Mouse (Mus musculus): ENCODE measurements around the gene Odf2. TPM values are rescaled to one million over a fixed set of nuclear protein-coding genes. Genes with fewer than 3 reads are reported as not detected.

Gene Odf2
- polyA plus RNA-seq, 1 experiment from 2014 or later, result 70.3 TPM

- no peak for ATAC-seq (ENCODE audit: low FRiP score)
- Histone ChIP-seq H3K36me3 (peaks cover 89% of the 10 kb centered on the region), H3K4me2 (no peak overlapping the region), H3K9ac (no peak overlapping the region), H3K27me3 (no peaks in the 10 kb centered on the region), H3K27ac (no peak overlapping the region), H3K9me3 (no peaks in the 10 kb centered on the region), H3K4me1 (replicated peaks) (no peaks in the 10 kb centered on the region), H3K4me3 (no peak overlapping the region)
- WGBS, result 89% methylated on average over 2 of the region's 2 CpGs
Measured at GRCm38 (mm10) chr2:29910042-29910441, 21.0 kb downstream of the Odf2 start.

GRCm38 (mm10) chr2:29917621-29918020 is 28.6 kb downstream of the Odf2 start:
- H3K9me3 ChIP-seq, result no peaks in the 10 kb centered on the region
- H3K27me3 ChIP-seq, result no peaks in the 10 kb centered on the region
- no peak overlapping the region for H3K9ac ChIP-seq
- H3K27ac ChIP-seq, result no peak overlapping the region
- ATAC-seq (ENCODE audit: low FRiP score), result no peak
- no peak overlapping the region for H3K4me2 ChIP-seq
- no peaks in the 10 kb centered on the region for H3K4me1 ChIP-seq (replicated peaks)
- no peak overlapping the region for H3K4me3 ChIP-seq
- 91% methylated on average over 11 of the region's 11 CpGs for WGBS
- H3K36me3 ChIP-seq, result peaks cover 87% of the 10 kb centered on the region

GRCm38 (mm10) chr2:29922011-29922410 is 33.0 kb downstream of the Odf2 start:
- WGBS, result 81% methylated on average over 11 of the region's 11 CpGs
- no peaks in the 10 kb centered on the region for H3K27me3 ChIP-seq
- 0 out of 2 replicates have a peak overlapping the region, but pooled peaks have one; percentile 8 for H3K27ac ChIP-seq
- no peaks in the 10 kb centered on the region for H3K4me1 ChIP-seq (replicated peaks)
- H3K4me3 ChIP-seq, result no peak overlapping the region
- H3K4me2 ChIP-seq, result no peak overlapping the region
- no peak overlapping the region for H3K9ac ChIP-seq
- peaks cover 89% of the 10 kb centered on the region for H3K36me3 ChIP-seq
- no peaks in the 10 kb centered on the region for H3K9me3 ChIP-seq
- ATAC-seq (ENCODE audit: low FRiP score), result no peak

GRCm38 (mm10) chr2:29926542-29926941 is 37.5 kb downstream of the Odf2 start:
- no peaks in the 10 kb centered on the region for H3K27me3 ChIP-seq
- WGBS, result 94% methylated on average over 5 of the region's 5 CpGs
- no peak overlapping the region for H3K4me2 ChIP-seq
- peaks cover 95% of the 10 kb centered on the region for H3K36me3 ChIP-seq
- H3K4me1 ChIP-seq (replicated peaks), result no peaks in the 10 kb centered on the region
- no peaks in the 10 kb centered on the region for H3K9me3 ChIP-seq
- no peak overlapping the region for H3K9ac ChIP-seq
- no peak for ATAC-seq (ENCODE audit: low FRiP score)
- H3K4me3 ChIP-seq, result no peak overlapping the region
- H3K27ac ChIP-seq, result no peak overlapping the region

GRCm38 (mm10) chr2:29930506-29930905 is 41.5 kb downstream of the Odf2 start:
- Histone ChIP-seq H3K4me3 (no peak overlapping the region), H3K27me3 (no peaks in the 10 kb centered on the region), H3K27ac (no peak overlapping the region), H3K9ac (peak overlapping the region; percentile 24; the same call in 1 of the 2 replicates), H3K4me2 (no peak overlapping the region), H3K9me3 (no peaks in the 10 kb centered on the region), H3K4me1 (replicated peaks) (no peaks in the 10 kb centered on the region), H3K36me3 (peaks cover 56% of the 10 kb centered on the region)
- 87% methylated on average over 10 of the region's 10 CpGs for WGBS
- no peak for ATAC-seq (ENCODE audit: low FRiP score)

GRCm38 (mm10) chr2:29931194-29931593 is 42.2 kb downstream of the Odf2 start:
- no peaks in the 10 kb centered on the region for H3K9me3 ChIP-seq
- H3K27ac ChIP-seq, result no peak overlapping the region
- no peak overlapping the region for H3K4me3 ChIP-seq
- H3K4me1 ChIP-seq (replicated peaks), result peaks cover 6% of the 10 kb centered on the region
- no peak overlapping the region for H3K9ac ChIP-seq
- H3K36me3 ChIP-seq, result peaks cover 49% of the 10 kb centered on the region
- ATAC-seq (ENCODE audit: low FRiP score), result no peak
- no peak overlapping the region for H3K4me2 ChIP-seq
- 87% methylated on average over 6 of the region's 6 CpGs for WGBS
- H3K27me3 ChIP-seq, result no peaks in the 10 kb centered on the region

GRCm38 (mm10) chr2:29934906-29935599 is 46.0 kb downstream of the Odf2 start, which contains the start of gene Gle1:
TSS of gene Gle1 (plus strand) at chr2:29935426.
- H3K9ac ChIP-seq, result peak within 1 kb of the TSS; percentile 80
- 3% methylated on average over 44 of the region's 44 CpGs for WGBS
- no peaks in the 10 kb centered on the region for H3K9me3 ChIP-seq
- peaks cover 7% of the 10 kb centered on the region for H3K4me1 ChIP-seq (replicated peaks)
- peak within 1 kb of the TSS; percentile 72 for H3K4me2 ChIP-seq
- no peaks in the 10 kb centered on the region for H3K27me3 ChIP-seq
- peak within 1 kb of the TSS; percentile 87 for H3K4me3 ChIP-seq
- peaks cover 44% of the 10 kb centered on the region for H3K36me3 ChIP-seq
- peak within 1 kb of the TSS; percentile 88 for H3K27ac ChIP-seq
- peak; percentile 98 for ATAC-seq (ENCODE audit: low FRiP score)

GRCm38 (mm10) chr2:29940073-29940472 is 51.1 kb downstream of the Odf2 start:
- Histone ChIP-seq H3K27ac (no peak overlapping the region), H3K4me1 (replicated peaks) (peaks cover 7% of the 10 kb centered on the region), H3K9me3 (no peaks in the 10 kb centered on the region), H3K27me3 (no peaks in the 10 kb centered on the region), H3K4me2 (no peak overlapping the region), H3K4me3 (no peak overlapping the region), H3K9ac (no peak overlapping the region), H3K36me3 (peaks cover 78% of the 10 kb centered on the region)
- ATAC-seq (ENCODE audit: low FRiP score), result no peak
- WGBS, result 94% methylated on average over 9 of the region's 9 CpGs

GRCm38 (mm10) chr2:29940826-29941225 is 51.8 kb downstream of the Odf2 start:
- peaks cover 85% of the 10 kb centered on the region for H3K36me3 ChIP-seq
- H3K9me3 ChIP-seq, result no peaks in the 10 kb centered on the region
- ATAC-seq (ENCODE audit: low FRiP score), result no peak
- H3K27me3 ChIP-seq, result no peaks in the 10 kb centered on the region
- H3K9ac ChIP-seq, result no peak overlapping the region
- H3K4me2 ChIP-seq, result no peak overlapping the region
- peaks cover 4% of the 10 kb centered on the region for H3K4me1 ChIP-seq (replicated peaks)
- no peak overlapping the region for H3K27ac ChIP-seq
- no peak overlapping the region for H3K4me3 ChIP-seq
- WGBS, result 96% methylated on average over 7 of the region's 7 CpGs

GRCm38 (mm10) chr2:29944723-29945122 is 55.7 kb downstream of the Odf2 start:
- Histone ChIP-seq H3K27me3 (no peaks in the 10 kb centered on the region), H3K4me1 (replicated peaks) (no peaks in the 10 kb centered on the region), H3K4me3 (no peak overlapping the region), H3K4me2 (no peak overlapping the region), H3K9me3 (no peaks in the 10 kb centered on the region), H3K27ac (no peak overlapping the region), H3K9ac (no peak overlapping the region), H3K36me3 (peaks cover 95% of the 10 kb centered on the region)
- no peak for ATAC-seq (ENCODE audit: low FRiP score)
- 68% methylated on average over 1 of the region's 1 CpGs for WGBS

GRCm38 (mm10) chr2:29948896-29949295 is 59.9 kb downstream of the Odf2 start:
- peaks cover 90% of the 10 kb centered on the region for H3K36me3 ChIP-seq
- 97% methylated on average over 5 of the region's 5 CpGs for WGBS
- no peaks in the 10 kb centered on the region for H3K27me3 ChIP-seq
- no peaks in the 10 kb centered on the region for H3K9me3 ChIP-seq
- H3K27ac ChIP-seq, result no peak overlapping the region
- no peak overlapping the region for H3K4me2 ChIP-seq
- no peak overlapping the region for H3K9ac ChIP-seq
- no peaks in the 10 kb centered on the region for H3K4me1 ChIP-seq (replicated peaks)
- ATAC-seq (ENCODE audit: low FRiP score), result no peak
- no peak overlapping the region for H3K4me3 ChIP-seq

GRCm38 (mm10) chr2:29961246-29961645 is 72.2 kb downstream of the Odf2 start:
- 99% methylated on average over 7 of the region's 7 CpGs for WGBS
- Histone ChIP-seq H3K27me3 (no peaks in the 10 kb centered on the region), H3K4me3 (no peak overlapping the region), H3K4me2 (no peak overlapping the region), H3K36me3 (peaks cover 40% of the 10 kb centered on the region), H3K9ac (no peak overlapping the region), H3K4me1 (replicated peaks) (peaks cover 20% of the 10 kb centered on the region), H3K27ac (no peak overlapping the region), H3K9me3 (no peaks in the 10 kb centered on the region)
- ATAC-seq (ENCODE audit: low FRiP score), result no peak
